Mouse (Mus musculus) MEL (cell line): ENCODE measurements around the gene Cdc42se2. TPM values are rescaled to one million over a fixed set of nuclear protein-coding genes. Genes with fewer than 3 reads are reported as not detected.

ENCODE experiments used
- DNase-seq: peaks from one replicate; pipeline ENCODE4 v3.0.0; 2011; ENCODE audit warnings: low read depth, low spot score
- H3K27ac ChIP-seq: 2 replicates; pipeline ENCODE4 v1.5.1; 2012; ENCODE audit warnings: low read depth, mild to moderate bottlenecking, control low read depth, low read length, moderate library complexity; ENCODE audit not compliant: control insufficient read depth
- H3K27me3 ChIP-seq, 2 experiments: fragments of 150-350 bp in 1 of 2; sonication (generic) in 1 of 2; 2 replicates each; pipeline ENCODE4 v1.6.1; 2012; ENCODE audit warnings: low read length in 2 of 2, mild to moderate bottlenecking in 2 of 2, improper control_type of control experiment in 1 of 2, moderate library complexity in 1 of 2; ENCODE audit not compliant: insufficient read depth in 2 of 2, control insufficient read depth in 1 of 2
- H3K36me3 ChIP-seq, 2 experiments: 2 replicates each; pipeline ENCODE4 v1.6.1; 2012 to 2014; ENCODE audit warnings: low read length in 2 of 2, improper control_type of control experiment in 1 of 2, inconsistent platforms in 1 of 2, mild to moderate bottlenecking in 1 of 2; ENCODE audit not compliant: insufficient read depth in 2 of 2, control insufficient read depth in 1 of 2
- H3K4me1 ChIP-seq, 2 experiments: fragments of 150-350 bp in 1 of 2; sonication (generic) in 1 of 2; 2 replicates each; pipeline ENCODE4 v1.6.1; 2012; ENCODE audit warnings: low read length in 2 of 2, improper control_type of control experiment in 1 of 2, mild to moderate bottlenecking in 1 of 2; ENCODE audit not compliant: insufficient read depth in 2 of 2, control insufficient read depth in 1 of 2
- H3K4me3 ChIP-seq, 2 experiments: fragments of 150-350 bp in 1 of 2; sonication (generic) in 1 of 2; 2 replicates each; pipeline ENCODE4 v1.5.1; 2012; ENCODE audit warnings: low read depth in 2 of 2, low read length in 2 of 2, mild to moderate bottlenecking in 2 of 2, moderate library complexity in 2 of 2, control low read depth in 1 of 2, improper control_type of control experiment in 1 of 2; ENCODE audit not compliant: control insufficient read depth in 1 of 2, insufficient read depth in 1 of 2
- H3K79me2 ChIP-seq: 2 replicates; pipeline ENCODE4 v1.6.1; 2012; ENCODE audit warnings: mild to moderate bottlenecking, low read length, moderate library complexity; ENCODE audit not compliant: control insufficient read depth, poor library complexity, insufficient read depth
- H3K9ac ChIP-seq: 2 replicates; pipeline ENCODE4 v1.6.1; 2012; ENCODE audit warnings: low read depth, mild to moderate bottlenecking, control low read depth, low read length, moderate library complexity; ENCODE audit not compliant: control insufficient read depth, poor library complexity, severe bottlenecking
- H3K9me3 ChIP-seq: fragments of 150-350 bp; sonication (generic); replicated peaks from 2 replicates; pipeline ENCODE4 v1.6.1; 2012; ENCODE audit warnings: mild to moderate bottlenecking, low read length, improper control_type of control experiment, moderate library complexity; ENCODE audit not compliant: insufficient read depth
- CTCF ChIP-seq, 3 experiments: IDR thresholded peaks in 2 of 3; conservative IDR thresholded peaks in 1 of 3; 2 replicates each; pipeline ENCODE4 v1.5.1; 2011 to 2012; ENCODE audit warnings: low read length in 3 of 3, low read depth in 2 of 3, mild to moderate bottlenecking in 2 of 3, improper control_type of control experiment in 1 of 3, inconsistent platforms in 1 of 3, mixed read lengths in 1 of 3, moderate library complexity in 1 of 3; ENCODE audit not compliant: control insufficient read depth in 1 of 3, insufficient read depth in 1 of 3, poor library complexity in 1 of 3, severe bottlenecking in 1 of 3
- MEF2A ChIP-seq: IDR thresholded peaks from 2 replicates; pipeline ENCODE4 v1.6.1; 2014; ENCODE audit warnings: low read depth, mild to moderate bottlenecking, inconsistent platforms, low read length, improper control_type of control experiment; ENCODE audit not compliant: poor library complexity, insufficient replicate concordance, severe bottlenecking; ENCODE audit errors: extremely low read depth
- MXI1 ChIP-seq: IDR thresholded peaks from 2 replicates; pipeline ENCODE4 v1.6.1; 2011; ENCODE audit warnings: mild to moderate bottlenecking, low read depth, low read length, improper control_type of control experiment
- RAD21 ChIP-seq: IDR thresholded peaks from 2 replicates; pipeline ENCODE4 v1.6.1; 2011; ENCODE audit warnings: mild to moderate bottlenecking, low read depth, low read length, improper control_type of control experiment
- TBP ChIP-seq: IDR thresholded peaks from 2 replicates; pipeline ENCODE4 v1.8.0; 2011; ENCODE audit warnings: low read depth, low read length, improper control_type of control experiment
- TCF12 ChIP-seq: IDR thresholded peaks from 2 replicates; pipeline ENCODE4 v1.6.1; 2014; ENCODE audit warnings: low read depth, mild to moderate bottlenecking, inconsistent platforms, low read length, improper control_type of control experiment, moderate library complexity
- UBTF ChIP-seq: IDR thresholded peaks from 2 replicates; pipeline ENCODE4 v1.6.1; 2012; ENCODE audit warnings: low read depth, mild to moderate bottlenecking, inconsistent platforms, low read length, improper control_type of control experiment, moderate library complexity, borderline replicate concordance; ENCODE audit not compliant: insufficient read depth
- polyA plus RNA-seq, 2 experiments: library from polyadenylated mRNA; stranded (reverse) in 1 of 2; unstranded in 1 of 2; fragments of >175 nt in 1 of 2; fragments of >200 nt in 1 of 2; gene quantifications; 2 replicates each; pipeline versions ENCODE4 v1.2.1 to v1.2.4; 2012; ENCODE audit warnings: low replicate concordance in 2 of 2, low read depth in 1 of 2; ENCODE audit not compliant: insufficient read length in 2 of 2, insufficient read depth in 1 of 2, missing spikeins in 1 of 2
- total RNA-seq: library from RNA; depleted of rRNA; stranded (reverse); fragments of 300-350 nt; gene quantifications from 2 replicates; pipeline ENCODE4 v1.2.3, GENCODE M21; 2012

The Cdc42se2 gene
- total and polyA plus RNA-seq, 3 experiments = 30.1 to 47.4 (median 33.4) TPM

GRCm38 (mm10) chr11:54710512-54711293, 76.8 kb downstream of the Cdc42se2 start:
- Histone ChIP-seq H3K4me1 (peaks cover 10 to 21% of the 10 kb centered on the region in 2 experiments; a peak in 3 of 4 replicates), H3K9ac (0 out of 2 replicates have a peak overlapping the region, but pooled peaks have one; percentile 3), H3K36me3 (peaks cover 0 to 15% of the 10 kb centered on the region in 2 experiments; a peak in 3 of 4 replicates), H3K27me3 (no peaks in the 10 kb centered on the region), H3K79me2 (no peaks in the 10 kb centered on the region), H3K27ac (peak overlapping the region; percentile 11; the same call in 1 of the 2 replicates)
- DNase-seq = no peak
- TF ChIP-seq MXI1 = peak; percentile 8; the same call in 1 of the 2 replicates
- TF ChIP-seq MEF2A = no peak
- TF ChIP-seq, all 39 proteins: peak for 1
- Histone ChIP-seq H3K4me3 (no peak overlapping the region), H3K9me3 (no peaks in the 10 kb centered on the region)

GRCm38 (mm10) chr11:54709645-54710044, 77.8 kb downstream of the Cdc42se2 start:
- H3K36me3 ChIP-seq = peaks cover 0 to 19% of the 10 kb centered on the region in 2 experiments; a peak in 2 of 4 replicates
- TF ChIP-seq RAD21 (peak; percentile 23), UBTF (no peak), CTCF (IDR thresholded peaks at IDR 0.05 in 2 of 3, conservative IDR thresholded peaks at IDR 0.05 in 1 of 3; ENCODE audit: control insufficient read depth in 1 of 3, insufficient read depth in 1 of 3, low read depth in 2 of 3, low read length in 3 of 3, poor library complexity in 1 of 3, severe bottlenecking in 1 of 3) (peak in 1 of 3 experiments; percentile 22; a peak in 1 of 6 replicates)
- H3K79me2 ChIP-seq = no peaks in the 10 kb centered on the region
- H3K4me1 ChIP-seq = peaks cover 10 to 26% of the 10 kb centered on the region in 2 experiments; a peak in 3 of 4 replicates
- DNase-seq = no peak
- H3K27me3 ChIP-seq = no peaks in the 10 kb centered on the region
- H3K9ac ChIP-seq = no peak overlapping the region
- no peak overlapping the region for H3K27ac ChIP-seq
- H3K4me3 ChIP-seq = no peak overlapping the region
- H3K9me3 ChIP-seq = no peaks in the 10 kb centered on the region

GRCm38 (mm10) chr11:54708153-54708552, 79.3 kb downstream of the Cdc42se2 start:
- TF ChIP-seq CTCF (IDR thresholded peaks at IDR 0.05 in 2 of 3, conservative IDR thresholded peaks at IDR 0.05 in 1 of 3; ENCODE audit: control insufficient read depth in 1 of 3, insufficient read depth in 1 of 3, low read depth in 2 of 3, low read length in 3 of 3, poor library complexity in 1 of 3, severe bottlenecking in 1 of 3) (no peak), TBP (no peak), TCF12 (no peak)
- H3K79me2 ChIP-seq = no peaks in the 10 kb centered on the region
- H3K9me3 ChIP-seq = no peaks in the 10 kb centered on the region
- H3K36me3 ChIP-seq = peaks cover 0 to 17% of the 10 kb centered on the region in 2 experiments; a peak in 2 of 4 replicates
- H3K4me1 ChIP-seq = peaks cover 10 to 23% of the 10 kb centered on the region in 2 experiments; a peak in 3 of 4 replicates
- H3K9ac ChIP-seq = no peak overlapping the region
- no peak overlapping the region for H3K4me3 ChIP-seq
- no peak overlapping the region for H3K27ac ChIP-seq
- no peaks in the 10 kb centered on the region for H3K27me3 ChIP-seq
- DNase-seq = no peak
